Mouse (Mus musculus): ENCODE data around the gene Rnf150. TPM values are rescaled to one million over a fixed set of nuclear protein-coding genes. Genes with fewer than 3 reads are reported as not detected.

Gene Rnf150
- polyA plus RNA-seq, 1 experiment from 2014 or later, result 0.13 TPM

DNA sequence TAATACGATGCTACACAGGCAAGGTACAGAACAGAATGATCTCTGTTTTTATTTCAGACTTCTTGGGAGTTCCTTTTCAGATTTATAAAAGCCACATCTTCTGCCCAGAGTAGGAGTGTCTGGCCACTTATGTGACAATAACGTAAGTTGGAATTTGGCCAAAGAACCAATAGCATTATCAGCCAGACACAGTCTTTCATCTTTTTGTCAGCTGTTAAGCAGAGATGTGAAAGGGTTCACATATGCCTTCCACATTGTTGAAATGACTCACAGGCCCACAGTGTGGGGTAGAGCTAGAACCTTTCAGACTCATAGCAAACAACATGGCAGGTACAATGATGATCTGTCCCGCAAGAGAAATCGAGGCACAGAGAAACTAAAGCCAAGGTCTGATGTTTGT is 16.4 kb upstream of the Rnf150 start:
- Histone ChIP-seq H3K27ac (ENCODE audit: low read length) (no peak overlapping the region), H3K4me3 (ENCODE audit: low read depth, low read length) (no peak overlapping the region), H3K9ac (ENCODE audit: low read depth, low read length) (no peak overlapping the region), H3K27me3 (ENCODE audit: control insufficient read depth, insufficient read depth, low read depth, low read length) (no peaks in the 10 kb centered on the region), H3K4me1 (ENCODE audit: control insufficient read depth, low read depth, low read length) (no peaks in the 10 kb centered on the region; the same call in 1 of the 2 replicates), H3K4me2 (ENCODE audit: low read depth, low read length) (no peak overlapping the region), H3K9me3 (replicated peaks; ENCODE audit: control insufficient read depth, low read length) (no peaks in the 10 kb centered on the region), H3K36me3 (ENCODE audit: control insufficient read depth, insufficient read depth) (no peaks in the 10 kb centered on the region)
- no peak for ATAC-seq (ENCODE audit: low read depth)
- WGBS (ENCODE audit: insufficient replicate concordance), result 55% methylated on average over 4 of the region's 4 CpGs

DNA sequence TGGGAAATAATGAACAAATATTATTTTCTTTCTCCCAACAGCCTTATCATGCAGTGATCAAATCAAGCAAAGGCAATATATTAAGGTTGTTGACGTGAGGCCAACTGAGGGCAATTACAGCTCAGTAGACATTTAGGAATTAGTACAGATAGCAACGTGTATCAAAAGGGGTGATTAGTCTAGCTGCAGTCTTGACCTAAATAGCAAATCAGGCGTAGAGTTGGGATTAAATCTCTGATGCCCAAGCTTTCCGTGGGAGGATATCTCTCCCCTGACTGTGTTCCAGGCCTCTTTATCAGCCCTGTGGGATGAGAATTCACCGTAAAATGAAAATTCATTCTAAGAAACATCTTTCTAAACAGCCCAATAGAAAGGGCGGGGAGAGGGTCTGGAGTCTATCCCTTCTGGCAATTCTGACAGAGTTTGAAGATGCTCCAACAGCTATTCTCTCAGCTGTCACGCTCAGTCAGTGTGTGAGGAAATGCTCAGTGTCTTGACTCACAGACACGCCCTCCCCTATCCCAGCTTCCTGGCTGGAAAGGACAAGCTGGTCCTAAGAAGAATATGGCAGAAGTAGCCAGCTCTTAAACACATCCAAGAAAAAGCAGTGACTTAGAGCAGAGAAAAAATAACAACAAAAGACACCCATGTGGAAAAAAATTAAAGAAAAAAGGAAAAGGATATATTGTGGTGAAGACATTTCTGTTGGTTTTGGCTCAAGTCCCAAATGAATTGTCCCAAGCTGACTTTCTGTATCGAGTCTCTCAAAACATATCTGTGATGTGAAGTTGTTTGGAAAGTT is 4.4 kb upstream of the Rnf150 start:
- no peaks in the 10 kb centered on the region for H3K9me3 ChIP-seq (replicated peaks; ENCODE audit: control insufficient read depth, low read length)
- H3K36me3 ChIP-seq (ENCODE audit: control insufficient read depth, insufficient read depth), result no peaks in the 10 kb centered on the region
- H3K27me3 ChIP-seq (ENCODE audit: control insufficient read depth, insufficient read depth, low read depth, low read length), result peaks cover 5% of the 10 kb centered on the region
- no peak for ATAC-seq (ENCODE audit: low read depth)
- no peaks in the 10 kb centered on the region for H3K4me1 ChIP-seq (ENCODE audit: control insufficient read depth, low read depth, low read length)
- no peak overlapping the region for H3K4me2 ChIP-seq (ENCODE audit: low read depth, low read length)
- 32% methylated on average over 9 of the region's 9 CpGs for WGBS (ENCODE audit: insufficient replicate concordance)
- no peak overlapping the region for H3K4me3 ChIP-seq (ENCODE audit: low read depth, low read length)
- no peak overlapping the region for H3K9ac ChIP-seq (ENCODE audit: low read depth, low read length)
- no peak overlapping the region for H3K27ac ChIP-seq (ENCODE audit: low read length)

DNA sequence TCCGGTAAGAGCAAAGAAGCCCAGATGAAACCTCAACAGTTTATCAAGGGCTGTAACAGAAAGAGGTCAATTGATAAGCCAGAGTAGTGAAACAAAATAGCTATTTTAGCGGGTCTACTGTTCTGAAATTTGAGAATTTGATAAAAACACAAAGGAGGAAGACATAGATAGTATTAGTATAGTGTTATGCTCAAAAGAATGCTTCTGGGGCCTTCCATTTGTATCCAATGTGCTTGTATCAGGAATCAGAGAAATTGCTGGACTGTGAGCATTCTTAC is 3.9 kb upstream of the Rnf150 start:
- Histone ChIP-seq H3K9ac (ENCODE audit: low read depth, low read length) (no peak overlapping the region), H3K4me3 (ENCODE audit: low read depth, low read length) (no peak overlapping the region), H3K27me3 (ENCODE audit: control insufficient read depth, insufficient read depth, low read depth, low read length) (peaks cover 10% of the 10 kb centered on the region), H3K27ac (ENCODE audit: low read length) (no peak overlapping the region), H3K4me2 (ENCODE audit: low read depth, low read length) (no peak overlapping the region), H3K9me3 (replicated peaks; ENCODE audit: control insufficient read depth, low read length) (no peaks in the 10 kb centered on the region), H3K36me3 (ENCODE audit: control insufficient read depth, insufficient read depth) (no peaks in the 10 kb centered on the region), H3K4me1 (ENCODE audit: control insufficient read depth, low read depth, low read length) (no peaks in the 10 kb centered on the region; the same call in 1 of the 2 replicates)
- ATAC-seq (ENCODE audit: low read depth), result no peak
- WGBS (ENCODE audit: insufficient replicate concordance), result 18% methylated on average over 2 of the region's 2 CpGs

DNA sequence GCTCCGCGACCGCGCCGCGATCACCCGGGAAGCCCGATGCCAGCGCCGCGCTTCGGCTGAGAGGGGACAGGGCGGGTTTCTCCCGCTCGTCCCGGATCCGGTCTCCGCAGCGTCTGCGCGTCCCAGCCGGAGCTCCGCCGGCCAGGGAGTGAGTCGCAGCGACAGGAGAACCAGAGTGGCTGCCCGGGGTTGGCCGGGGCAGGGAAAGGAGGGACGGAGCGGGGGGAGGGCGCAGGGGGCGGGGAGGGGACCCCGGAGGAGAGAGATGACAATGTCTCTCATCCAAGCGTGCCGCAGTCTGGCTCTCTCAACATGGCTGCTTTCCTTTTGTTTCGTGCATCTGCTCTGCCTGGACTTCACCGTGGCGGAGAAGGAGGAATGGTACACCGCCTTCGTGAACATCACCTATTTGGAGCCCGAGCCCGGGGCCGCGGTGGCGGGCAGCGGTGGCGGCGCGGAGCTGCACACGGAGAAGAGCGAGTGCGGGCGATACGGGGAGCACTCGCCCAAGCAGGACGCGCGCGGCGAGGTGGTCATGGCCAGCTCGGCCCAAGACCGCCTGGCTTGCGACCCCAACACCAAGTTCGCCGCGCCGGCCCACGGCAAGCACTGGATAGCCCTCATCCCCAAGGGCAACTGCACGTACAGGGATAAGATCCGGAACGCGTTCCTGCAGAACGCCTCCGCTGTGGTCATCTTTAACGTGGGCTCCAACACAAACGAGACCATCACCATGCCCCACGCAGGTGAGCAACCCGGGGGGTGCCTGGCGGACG is 777 bp downstream of the Rnf150 start:
- H3K4me3 ChIP-seq (ENCODE audit: low read depth, low read length), result peak overlapping the region; percentile 61
- no peaks in the 10 kb centered on the region; the same call in 1 of the 2 replicates for H3K4me1 ChIP-seq (ENCODE audit: control insufficient read depth, low read depth, low read length)
- no peaks in the 10 kb centered on the region for H3K9me3 ChIP-seq (replicated peaks; ENCODE audit: control insufficient read depth, low read length)
- under 1% methylated on average over 79 of the region's 80 CpGs for WGBS (ENCODE audit: insufficient replicate concordance)
- H3K27me3 ChIP-seq (ENCODE audit: control insufficient read depth, insufficient read depth, low read depth, low read length), result peaks cover 21% of the 10 kb centered on the region
- ATAC-seq (ENCODE audit: low read depth), result peak; percentile 37; the same call in 1 of the 2 replicates
- H3K36me3 ChIP-seq (ENCODE audit: control insufficient read depth, insufficient read depth), result no peaks in the 10 kb centered on the region
- peak overlapping the region; percentile 33 for H3K9ac ChIP-seq (ENCODE audit: low read depth, low read length)
- no peak overlapping the region for H3K27ac ChIP-seq (ENCODE audit: low read length)
- peak overlapping the region; percentile 77 for H3K4me2 ChIP-seq (ENCODE audit: low read depth, low read length)

GRCm38 (mm10) chr8:82864521-82864818 is 1.3 kb downstream of the Rnf150 start:
- no peaks in the 10 kb centered on the region; the same call in 1 of the 2 replicates for H3K4me1 ChIP-seq (ENCODE audit: control insufficient read depth, low read depth, low read length)
- peaks cover 21% of the 10 kb centered on the region for H3K27me3 ChIP-seq (ENCODE audit: control insufficient read depth, insufficient read depth, low read depth, low read length)
- H3K9ac ChIP-seq (ENCODE audit: low read depth, low read length), result no peak overlapping the region
- no peak overlapping the region for H3K27ac ChIP-seq (ENCODE audit: low read length)
- H3K4me3 ChIP-seq (ENCODE audit: low read depth, low read length), result peak overlapping the region; percentile 61
- no peak for ATAC-seq (ENCODE audit: low read depth)
- H3K9me3 ChIP-seq (replicated peaks; ENCODE audit: control insufficient read depth, low read length), result no peaks in the 10 kb centered on the region
- 2% methylated on average over 10 of the region's 10 CpGs for WGBS (ENCODE audit: insufficient replicate concordance)
- H3K36me3 ChIP-seq (ENCODE audit: control insufficient read depth, insufficient read depth), result no peaks in the 10 kb centered on the region
- H3K4me2 ChIP-seq (ENCODE audit: low read depth, low read length), result peak overlapping the region; percentile 77

- no peak overlapping the region for H3K27ac ChIP-seq (ENCODE audit: low read length)
- no peaks in the 10 kb centered on the region for H3K36me3 ChIP-seq (ENCODE audit: control insufficient read depth, insufficient read depth)
- H3K27me3 ChIP-seq (ENCODE audit: control insufficient read depth, insufficient read depth, low read depth, low read length), result peaks cover 21% of the 10 kb centered on the region
- no peak overlapping the region for H3K4me3 ChIP-seq (ENCODE audit: low read depth, low read length)
- no peaks in the 10 kb centered on the region for H3K9me3 ChIP-seq (replicated peaks; ENCODE audit: control insufficient read depth, low read length)
- no peak for ATAC-seq (ENCODE audit: low read depth)
- H3K4me2 ChIP-seq (ENCODE audit: low read depth, low read length), result no peak overlapping the region
- no peak overlapping the region for H3K9ac ChIP-seq (ENCODE audit: low read depth, low read length)
- WGBS (ENCODE audit: insufficient replicate concordance), result 45% methylated on average over 5 of the region's 5 CpGs
- no peaks in the 10 kb centered on the region; the same call in 1 of the 2 replicates for H3K4me1 ChIP-seq (ENCODE audit: control insufficient read depth, low read depth, low read length)
Observed at GRCm38 (mm10) chr8:82865239-82865638, 2.1 kb downstream of the Rnf150 start.

GRCm38 (mm10) chr8:82866251-82866650 is 3.1 kb downstream of the Rnf150 start:
- H3K36me3 ChIP-seq (ENCODE audit: control insufficient read depth, insufficient read depth), result no peaks in the 10 kb centered on the region
- ATAC-seq (ENCODE audit: low read depth), result no peak
- 42% methylated on average over 1 of the region's 1 CpGs for WGBS (ENCODE audit: insufficient replicate concordance)

GRCm38 (mm10) chr8:82870840-82871490 is 7.8 kb downstream of the Rnf150 start:
- no peak overlapping the region for H3K27ac ChIP-seq (ENCODE audit: low read length)
- no peaks in the 10 kb centered on the region for H3K36me3 ChIP-seq (ENCODE audit: control insufficient read depth, insufficient read depth)
- H3K9me3 ChIP-seq (replicated peaks; ENCODE audit: control insufficient read depth, low read length), result no peaks in the 10 kb centered on the region
- ATAC-seq (ENCODE audit: low read depth), result no peak
- H3K27me3 ChIP-seq (ENCODE audit: control insufficient read depth, insufficient read depth, low read depth, low read length), result no peaks in the 10 kb centered on the region; the same call in 1 of the 2 replicates
- no peak overlapping the region for H3K4me2 ChIP-seq (ENCODE audit: low read depth, low read length)
- no peak overlapping the region for H3K4me3 ChIP-seq (ENCODE audit: low read depth, low read length)
- 55% methylated on average over 4 of the region's 4 CpGs for WGBS (ENCODE audit: insufficient replicate concordance)
- no peak overlapping the region for H3K9ac ChIP-seq (ENCODE audit: low read depth, low read length)
- H3K4me1 ChIP-seq (ENCODE audit: control insufficient read depth, low read depth, low read length), result no peaks in the 10 kb centered on the region

More at GRCm38 (mm10) chr8:82866251-82866650, 3.1 kb downstream of the Rnf150 start:
- H3K9me3 ChIP-seq (replicated peaks; ENCODE audit: control insufficient read depth, low read length), result no peaks in the 10 kb centered on the region
- H3K27ac ChIP-seq (ENCODE audit: low read length), result no peak overlapping the region
- no peak overlapping the region for H3K4me3 ChIP-seq (ENCODE audit: low read depth, low read length)
- no peak overlapping the region for H3K4me2 ChIP-seq (ENCODE audit: low read depth, low read length)
- no peaks in the 10 kb centered on the region; the same call in 1 of the 2 replicates for H3K4me1 ChIP-seq (ENCODE audit: control insufficient read depth, low read depth, low read length)
- H3K27me3 ChIP-seq (ENCODE audit: control insufficient read depth, insufficient read depth, low read depth, low read length), result peaks cover 21% of the 10 kb centered on the region
- H3K9ac ChIP-seq (ENCODE audit: low read depth, low read length), result no peak overlapping the region

DNA sequence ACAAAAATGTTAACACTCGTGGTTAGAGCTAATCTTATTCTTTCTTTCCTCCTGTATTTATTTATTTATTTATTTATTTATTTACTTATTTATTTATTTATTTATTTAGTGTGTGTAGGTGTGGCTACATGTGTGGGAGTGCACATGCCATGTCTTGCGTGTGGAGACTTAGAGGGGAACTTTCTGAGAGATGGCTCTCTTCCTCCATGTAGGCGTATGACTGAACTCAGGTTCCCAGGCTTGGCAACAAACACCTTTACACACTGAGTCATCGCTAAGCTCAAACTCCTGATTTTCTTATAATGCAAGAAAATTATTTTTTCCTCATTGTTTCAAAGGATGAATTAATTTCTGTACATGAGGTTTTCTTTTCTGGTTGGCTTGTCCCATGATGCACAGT is 8.8 kb downstream of the Rnf150 start:
- Histone ChIP-seq H3K9ac (ENCODE audit: low read depth, low read length) (no peak overlapping the region), H3K4me1 (ENCODE audit: control insufficient read depth, low read depth, low read length) (no peaks in the 10 kb centered on the region), H3K36me3 (ENCODE audit: control insufficient read depth, insufficient read depth) (no peaks in the 10 kb centered on the region), H3K4me3 (ENCODE audit: low read depth, low read length) (no peak overlapping the region), H3K9me3 (replicated peaks; ENCODE audit: control insufficient read depth, low read length) (no peaks in the 10 kb centered on the region), H3K4me2 (ENCODE audit: low read depth, low read length) (no peak overlapping the region), H3K27me3 (ENCODE audit: control insufficient read depth, insufficient read depth, low read depth, low read length) (no peaks in the 10 kb centered on the region), H3K27ac (ENCODE audit: low read length) (no peak overlapping the region)
- whole genome bisulfite sequencing (ENCODE audit: insufficient replicate concordance), result 44% methylated on average over 4 of the region's 4 CpGs
- ATAC-seq (ENCODE audit: low read depth), result no peak
